Mouse (Mus musculus): ENCODE results near the gene Matn4. TPM values are rescaled to one million over a fixed set of nuclear protein-coding genes. Genes with fewer than 3 reads are reported as not detected.

Gene Matn4
- polyA plus RNA-seq (2012; rRNA removed) = 0.45 and 0.52 TPM in 2 replicates

DNA sequence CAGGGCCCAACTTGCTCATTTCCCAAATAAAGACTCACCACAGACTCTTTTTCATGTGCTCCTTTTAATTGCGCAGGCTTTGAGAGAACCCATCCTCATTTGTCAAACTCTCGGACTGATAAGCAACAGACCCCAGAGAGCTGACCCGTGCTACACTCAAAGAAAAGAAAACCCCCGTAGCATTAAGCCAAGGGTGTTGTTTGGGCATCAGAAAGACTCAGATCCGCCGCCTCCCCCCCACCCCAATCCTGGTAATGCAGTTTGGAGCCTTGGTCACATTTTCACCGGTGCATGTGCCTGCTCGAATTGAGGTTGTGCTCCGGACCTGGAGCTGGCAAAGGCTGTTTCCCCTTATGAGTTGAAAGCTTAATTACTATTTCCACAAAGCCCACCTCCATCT, at the start of gene Matn4:
Gene Matn4, minus strand, starts transcription at position 101 of the 400 bp plus-strand sequence.

DNA sequence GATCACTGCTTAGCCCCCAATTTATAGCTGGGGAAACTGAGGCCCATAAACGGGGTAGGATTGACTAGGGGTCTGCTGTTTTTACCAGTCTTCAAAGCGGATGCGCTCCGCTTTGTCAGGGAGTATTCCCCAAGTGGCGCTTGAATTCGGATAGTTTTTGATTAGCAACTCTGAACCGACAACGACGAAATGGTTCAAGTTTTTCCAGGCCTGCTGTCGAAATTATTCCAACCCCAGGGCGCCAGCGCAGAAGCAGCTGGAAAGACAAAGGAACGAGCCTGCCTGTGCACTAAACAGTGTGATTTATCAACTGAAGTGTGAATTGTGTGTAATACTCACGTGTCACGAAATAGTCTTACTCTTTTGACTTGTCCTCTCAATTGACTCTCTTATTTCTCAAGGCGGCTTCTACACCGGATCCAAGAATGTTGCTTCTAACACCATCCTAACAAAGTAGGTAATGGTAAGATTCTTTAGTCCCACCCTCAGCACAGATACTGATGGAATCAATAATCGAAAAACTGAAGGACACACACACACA, 38.6 kb upstream of the Matn4 start, which contains the start of gene Sdc4:
Gene Sdc4, minus strand, starts transcription at position 428 of the 541 bp plus-strand sequence.

DNA sequence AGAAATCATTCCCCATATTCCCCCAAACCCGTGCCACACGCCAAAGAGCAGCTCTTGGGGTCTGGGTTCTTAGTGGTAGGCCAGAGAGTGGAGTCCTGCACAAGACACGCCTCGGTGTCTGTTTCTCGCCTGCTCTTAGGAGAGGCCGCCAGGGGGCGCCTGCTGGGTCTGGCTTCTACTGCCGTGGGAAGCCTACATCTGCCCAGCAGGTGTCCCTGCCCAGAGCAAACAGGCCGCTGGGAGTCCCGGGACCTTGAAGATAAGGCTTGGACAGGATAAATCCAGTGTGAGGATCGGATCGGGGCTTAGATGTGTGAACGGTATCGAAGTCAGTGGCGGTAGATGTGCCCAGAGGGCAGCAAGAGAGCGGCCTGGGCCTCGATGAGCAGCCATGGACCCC, 2.1 kb downstream of the Matn4 start, which contains the start of gene Rbpjl:
Gene Rbpjl, plus strand, starts transcription at position 236 of the 400 bp plus-strand sequence.

DNA sequence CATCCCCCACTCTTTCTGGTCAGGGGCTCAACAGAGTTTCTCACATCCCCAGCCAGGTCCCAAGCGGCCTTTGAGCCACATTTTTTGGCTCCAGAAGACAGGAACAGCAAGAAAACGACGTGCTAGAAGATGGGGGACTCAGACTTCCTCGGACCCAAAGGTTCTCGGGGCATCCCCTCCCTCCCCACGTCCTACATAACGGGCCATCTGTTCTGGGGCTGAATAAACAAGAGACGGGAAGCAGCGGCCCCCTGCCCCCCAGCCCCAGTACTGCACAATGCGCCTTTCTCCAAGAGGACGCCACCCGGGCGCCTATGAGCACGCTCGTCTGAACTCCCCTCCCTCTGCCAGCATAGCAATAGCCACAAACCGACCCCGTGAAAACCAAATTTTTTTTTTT, 15.9 kb downstream of the Matn4 start, which contains the start of gene Slpi:
Gene Slpi, minus strand, starts transcription at position 76 of the 400 bp plus-strand sequence.

Other genes starting within 250 kb of the Matn4 start
- gene Kcns1, start 234.0 kb downstream of the Matn4 start, polyA plus RNA-seq (2012; rRNA removed) = 0.33 and 0.40 TPM in 2 replicates
- not detected in 2 replicates for gene Wfdc5, start 222.4 kb downstream of the Matn4 start, polyA plus RNA-seq (2012; rRNA removed)
- 0.60 TPM in 1 of 2 replicates, not detected in the other for gene Wfdc12, start 214.6 kb downstream of the Matn4 start, polyA plus RNA-seq (2012; rRNA removed)
- not detected in 2 replicates for gene Wfdc15a, start 205.0 kb downstream of the Matn4 start, polyA plus RNA-seq (2012; rRNA removed)
- 8.0 and 12.6 TPM in 2 replicates for gene Wfdc15b, start 183.5 kb downstream of the Matn4 start, polyA plus RNA-seq (2012; rRNA removed)
- not detected in 2 replicates for gene Svs2, start 166.7 kb downstream of the Matn4 start, polyA plus RNA-seq (2012; rRNA removed)
- not detected in 2 replicates for gene Svs3b, start 148.5 kb downstream of the Matn4 start, polyA plus RNA-seq (2012; rRNA removed)
- not detected in 2 replicates for gene Svs4, start 126.7 kb downstream of the Matn4 start, polyA plus RNA-seq (2012; rRNA removed)
- not detected in 2 replicates for gene Svs3a, start 115.9 kb downstream of the Matn4 start, polyA plus RNA-seq (2012; rRNA removed)
- not detected in 2 replicates for gene Svs6, start 88.4 kb downstream of the Matn4 start, polyA plus RNA-seq (2012; rRNA removed)
- gene Svs5, start 72.4 kb downstream of the Matn4 start, polyA plus RNA-seq (2012; rRNA removed) = 0.37 TPM in 1 of 2 replicates, not detected in the other
- gene Slpi, start 16.1 kb downstream of the Matn4 start, polyA plus RNA-seq (2012; rRNA removed) = 13.5 and 15.4 TPM in 2 replicates
- gene Rbpjl, start 2.0 kb downstream of the Matn4 start, polyA plus RNA-seq (2012; rRNA removed) = 0.08 TPM in 1 of 2 replicates, not detected in the other
- 58.9 and 68.8 TPM in 2 replicates for gene Sdc4, start 38.7 kb upstream of the Matn4 start, polyA plus RNA-seq (2012; rRNA removed)
- 190 and 302 TPM in 2 replicates for gene Sys1, start 51.8 kb upstream of the Matn4 start, polyA plus RNA-seq (2012; rRNA removed)
- gene Gm20458, start 55.8 kb upstream of the Matn4 start, polyA plus RNA-seq (2012; rRNA removed) = 92.2 and 115 TPM in 2 replicates
- gene Trp53tg5, start 68.6 kb upstream of the Matn4 start, polyA plus RNA-seq (2012; rRNA removed) = not detected in 2 replicates
- 82.7 and 94.8 TPM in 2 replicates for gene Dbndd2, start 80.9 kb upstream of the Matn4 start, polyA plus RNA-seq (2012; rRNA removed)
- 211 and 273 TPM in 2 replicates for gene Pigt, start 92.4 kb upstream of the Matn4 start, polyA plus RNA-seq (2012; rRNA removed)
- 222 and 266 TPM in 2 replicates for gene Wfdc2, start 157.3 kb upstream of the Matn4 start, polyA plus RNA-seq (2012; rRNA removed)
- gene Spint3, start 168.3 kb upstream of the Matn4 start, polyA plus RNA-seq (2012; rRNA removed) = not detected in 2 replicates
- 1.2 TPM in 2 replicates for gene Wfdc6a, start 180.3 kb upstream of the Matn4 start, polyA plus RNA-seq (2012; rRNA removed)
- gene Eppin, start 188.4 kb upstream of the Matn4 start, polyA plus RNA-seq (2012; rRNA removed) = 1.6 and 1.7 TPM in 2 replicates
- 0.36 and 0.62 TPM in 2 replicates for gene Wfdc6b, start 208.4 kb upstream of the Matn4 start, polyA plus RNA-seq (2012; rRNA removed)
- gene Wfdc8, start 208.5 kb upstream of the Matn4 start, polyA plus RNA-seq (2012; rRNA removed) = 1.0 and 1.4 TPM in 2 replicates
- gene Wfdc16, start 233.6 kb upstream of the Matn4 start, polyA plus RNA-seq (2012; rRNA removed) = 0.33 TPM in 1 of 2 replicates, not detected in the other